Mouse (Mus musculus): ENCODE measurements at regions not wholly inside any gene's neighbourhood (a gene's known extent, or its start where the extent isn't known, plus 50 kb on each side); places are given as distances from the start of the nearest gene placed in this dataset.

GRCm38 (mm10) chr2:167861178-167861520 is 70.7 kb upstream of the Ptpn1 start:
- Histone ChIP-seq H3K27me3 (ENCODE audit: control insufficient read depth, insufficient read depth, low read length) (no peaks in the 10 kb centered on the region), H3K27ac (ENCODE audit: low read depth, low read length) (no peak overlapping the region), H3K9ac (ENCODE audit: low read length) (no peak overlapping the region), H3K4me2 (no peak overlapping the region), H3K4me3 (ENCODE audit: low read depth, low read length) (no peak overlapping the region), H3K9me3 (ENCODE audit: control insufficient read depth, low read length) (no peaks in the 10 kb centered on the region), H3K4me1 (ENCODE audit: control insufficient read depth, insufficient read depth, low read length) (no peaks in the 10 kb centered on the region), H3K36me3 (ENCODE audit: control insufficient read depth, insufficient read depth, low read length) (no peaks in the 10 kb centered on the region)
- ATAC-seq (ENCODE audit: low FRiP score) (no peak), DNase-seq (ENCODE audit: low spot score, missing footprints) (no peak)
- 75% methylated on average over 2 of the region's 2 CpGs for WGBS

DNA sequence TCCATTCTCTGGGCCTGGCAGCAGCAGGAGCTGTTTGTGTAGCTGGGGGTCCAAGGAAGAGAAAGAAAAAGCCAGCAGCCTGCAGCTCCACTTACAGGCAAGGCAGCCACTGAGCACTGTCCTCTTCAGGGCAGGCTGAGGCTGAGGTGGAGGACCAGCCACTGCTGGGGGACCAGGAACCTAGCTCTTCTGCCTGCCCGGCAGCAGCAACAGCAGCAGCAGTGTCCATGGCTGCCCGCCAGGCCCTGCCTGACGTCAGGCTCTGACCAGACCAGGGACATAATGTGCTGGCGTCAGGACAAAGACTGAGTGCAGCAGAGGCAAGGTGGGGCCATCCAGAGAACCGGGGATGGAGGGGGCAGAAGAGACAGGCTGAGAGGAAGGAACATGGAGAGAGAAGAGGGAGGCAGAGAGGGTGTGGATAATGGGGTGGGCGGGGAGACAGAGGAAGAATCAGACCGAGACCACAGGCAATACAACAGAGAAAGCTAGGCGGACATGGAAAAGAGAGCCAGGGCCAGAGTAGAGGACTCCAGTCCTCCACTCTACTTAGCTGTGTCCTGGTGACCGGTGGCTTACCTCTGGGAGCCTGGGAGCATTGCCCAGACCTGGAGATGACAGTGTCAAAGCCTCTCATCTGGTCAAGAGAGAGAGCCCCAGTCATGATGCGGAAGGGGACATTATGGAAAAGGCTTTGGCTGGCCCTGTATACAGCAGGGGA is 71.2 kb upstream of the Ptpn1 start:
- H3K9me3 ChIP-seq (ENCODE audit: control insufficient read depth, low read length): no peaks in the 10 kb centered on the region
- no peaks in the 10 kb centered on the region for H3K27me3 ChIP-seq (ENCODE audit: control insufficient read depth, insufficient read depth, low read length)
- DNase-seq (ENCODE audit: low spot score, missing footprints): no peak
- no peak overlapping the region for H3K27ac ChIP-seq (ENCODE audit: low read depth, low read length)
- no peaks in the 10 kb centered on the region for H3K4me1 ChIP-seq (ENCODE audit: control insufficient read depth, insufficient read depth, low read length)
- no peaks in the 10 kb centered on the region for H3K36me3 ChIP-seq (ENCODE audit: control insufficient read depth, insufficient read depth, low read length)
- H3K4me3 ChIP-seq (ENCODE audit: low read depth, low read length): no peak overlapping the region
- no peak overlapping the region for H3K9ac ChIP-seq (ENCODE audit: low read length)
- WGBS: 50% methylated on average over 10 of the region's 10 CpGs
- no peak overlapping the region for H3K4me2 ChIP-seq
- no peak for ATAC-seq (ENCODE audit: low FRiP score)

DNA sequence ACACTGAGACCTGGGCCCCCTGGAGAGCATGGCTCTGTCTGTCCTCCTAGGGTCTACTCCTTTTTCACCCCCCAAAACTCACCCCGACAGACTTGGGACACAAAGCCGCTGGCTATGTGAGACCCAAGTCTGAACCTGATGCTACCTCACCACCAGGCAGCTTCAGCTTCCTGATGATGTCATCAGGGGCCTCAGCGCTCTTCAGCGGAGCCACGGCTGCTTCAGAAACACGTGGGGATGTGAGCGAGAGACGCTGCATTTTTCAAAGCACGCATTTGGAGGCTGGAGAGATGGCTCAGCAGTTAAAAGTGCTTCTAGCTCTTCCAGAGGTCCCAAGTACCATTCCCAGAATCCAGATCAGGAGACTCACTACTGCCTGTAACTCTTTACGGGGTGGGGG is 72.3 kb upstream of the Ptpn1 start:
- Histone ChIP-seq H3K9me3 (ENCODE audit: control insufficient read depth, low read length) (no peaks in the 10 kb centered on the region), H3K4me3 (ENCODE audit: low read depth, low read length) (no peak overlapping the region), H3K4me2 (no peak overlapping the region), H3K4me1 (ENCODE audit: control insufficient read depth, insufficient read depth, low read length) (no peaks in the 10 kb centered on the region), H3K27ac (ENCODE audit: low read depth, low read length) (no peak overlapping the region), H3K36me3 (ENCODE audit: control insufficient read depth, insufficient read depth, low read length) (no peaks in the 10 kb centered on the region), H3K27me3 (ENCODE audit: control insufficient read depth, insufficient read depth, low read length) (no peaks in the 10 kb centered on the region), H3K9ac (ENCODE audit: low read length) (no peak overlapping the region)
- ATAC-seq (ENCODE audit: low FRiP score): no peak
- 82% methylated on average over 10 of the region's 10 CpGs for WGBS
- no peak for DNase-seq (ENCODE audit: low spot score, missing footprints)

- Histone ChIP-seq H3K27ac (ENCODE audit: low read depth, low read length) (no peak overlapping the region), H3K4me1 (ENCODE audit: control insufficient read depth, insufficient read depth, low read length) (no peaks in the 10 kb centered on the region), H3K9ac (ENCODE audit: low read length) (no peak overlapping the region)
These were observed 73.5 kb upstream of the Ptpn1 start for GRCm38 (mm10) chr2:167858346-167858745.

DNA sequence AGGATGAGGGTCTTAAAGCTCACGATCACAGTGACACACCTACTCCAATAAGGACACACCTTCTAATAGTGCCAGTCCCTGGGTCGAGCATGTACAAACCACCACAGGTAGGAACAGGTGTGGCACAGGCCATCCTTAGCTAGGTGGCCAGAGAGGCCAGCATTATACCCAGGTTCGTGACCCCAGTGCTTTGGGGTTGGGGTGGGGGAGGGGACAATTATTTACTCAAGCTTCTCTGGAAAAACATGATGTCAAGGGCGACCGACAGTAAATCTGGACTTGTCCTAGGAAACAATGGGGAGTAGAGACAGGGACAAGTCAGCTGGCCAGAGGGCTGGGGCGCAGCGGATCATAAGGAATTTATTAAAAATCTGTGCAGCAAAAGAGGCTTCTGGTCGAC is 73.9 kb upstream of the Ptpn1 start:
- H3K36me3 ChIP-seq (ENCODE audit: control insufficient read depth, insufficient read depth, low read length): no peaks in the 10 kb centered on the region
- ATAC-seq (ENCODE audit: low FRiP score): no peak
- DNase-seq (ENCODE audit: low spot score, missing footprints): no peak
- no peak overlapping the region for H3K4me3 ChIP-seq (ENCODE audit: low read depth, low read length)
- no peak overlapping the region for H3K27ac ChIP-seq (ENCODE audit: low read depth, low read length)
- no peaks in the 10 kb centered on the region for H3K9me3 ChIP-seq (ENCODE audit: control insufficient read depth, low read length)
- H3K27me3 ChIP-seq (ENCODE audit: control insufficient read depth, insufficient read depth, low read length): no peaks in the 10 kb centered on the region
- no peaks in the 10 kb centered on the region for H3K4me1 ChIP-seq (ENCODE audit: control insufficient read depth, insufficient read depth, low read length)
- no peak overlapping the region for H3K4me2 ChIP-seq
- 78% methylated on average over 8 of the region's 8 CpGs for WGBS
- no peak overlapping the region for H3K9ac ChIP-seq (ENCODE audit: low read length)

More at GRCm38 (mm10) chr2:167858346-167858745, 73.5 kb upstream of the Ptpn1 start:
- H3K4me2 ChIP-seq: no peak overlapping the region
- no peak overlapping the region for H3K4me3 ChIP-seq (ENCODE audit: low read depth, low read length)
- no peaks in the 10 kb centered on the region for H3K27me3 ChIP-seq (ENCODE audit: control insufficient read depth, insufficient read depth, low read length)
- no peaks in the 10 kb centered on the region for H3K36me3 ChIP-seq (ENCODE audit: control insufficient read depth, insufficient read depth, low read length)
- no peak for ATAC-seq (ENCODE audit: low FRiP score)
- H3K9me3 ChIP-seq (ENCODE audit: control insufficient read depth, low read length): no peaks in the 10 kb centered on the region
- no peak for DNase-seq (ENCODE audit: low spot score, missing footprints)
- 75% methylated on average over 10 of the region's 10 CpGs for WGBS

DNA sequence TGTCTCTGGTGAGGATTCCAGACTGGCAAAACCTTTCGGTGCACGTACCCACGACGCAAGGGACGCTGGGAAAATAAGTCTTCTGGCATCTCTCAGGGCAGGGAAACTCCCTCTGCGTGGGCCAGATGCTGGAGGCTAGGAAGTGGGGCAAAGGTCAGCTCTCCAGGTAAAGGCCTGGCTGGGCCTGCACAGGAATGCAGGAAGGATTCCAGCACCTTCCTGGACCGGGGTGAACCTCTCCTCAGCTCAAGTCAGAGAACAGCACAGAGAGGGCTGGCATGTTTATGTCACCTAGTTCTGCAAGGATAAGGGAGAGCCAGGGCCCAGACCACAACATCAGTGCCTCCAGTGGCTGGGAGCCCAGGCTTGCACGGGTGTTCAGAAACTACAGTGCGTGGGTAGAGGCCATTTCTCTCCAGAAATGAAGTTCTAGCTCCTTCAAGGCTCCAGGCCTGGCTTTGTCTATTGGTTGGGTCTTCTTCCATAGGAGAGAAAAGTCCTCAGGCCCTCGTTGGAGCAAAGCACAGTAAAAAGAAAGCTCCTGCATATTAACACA is 74.9 kb upstream of the Ptpn1 start:
- Histone ChIP-seq H3K27me3 (ENCODE audit: control insufficient read depth, insufficient read depth, low read length) (no peaks in the 10 kb centered on the region), H3K9ac (ENCODE audit: low read length) (no peak overlapping the region), H3K27ac (ENCODE audit: low read depth, low read length) (no peak overlapping the region), H3K36me3 (ENCODE audit: control insufficient read depth, insufficient read depth, low read length) (no peaks in the 10 kb centered on the region), H3K4me3 (ENCODE audit: low read depth, low read length) (no peak overlapping the region), H3K4me2 (no peak overlapping the region), H3K9me3 (ENCODE audit: control insufficient read depth, low read length) (no peaks in the 10 kb centered on the region), H3K4me1 (ENCODE audit: control insufficient read depth, insufficient read depth, low read length) (no peaks in the 10 kb centered on the region)
- ATAC-seq (ENCODE audit: low FRiP score) (no peak), DNase-seq (ENCODE audit: low spot score, missing footprints) (no peak)
- WGBS: 84% methylated on average over 10 of the region's 10 CpGs

GRCm38 (mm10) chr2:167856020-167856419 is 75.8 kb upstream of the Ptpn1 start:
- Histone ChIP-seq H3K9ac (ENCODE audit: low read length) (no peak overlapping the region), H3K27me3 (ENCODE audit: control insufficient read depth, insufficient read depth, low read length) (no peaks in the 10 kb centered on the region), H3K4me3 (ENCODE audit: low read depth, low read length) (no peak overlapping the region), H3K4me2 (no peak overlapping the region), H3K27ac (ENCODE audit: low read depth, low read length) (no peak overlapping the region), H3K9me3 (ENCODE audit: control insufficient read depth, low read length) (no peaks in the 10 kb centered on the region), H3K36me3 (ENCODE audit: control insufficient read depth, insufficient read depth, low read length) (no peaks in the 10 kb centered on the region), H3K4me1 (ENCODE audit: control insufficient read depth, insufficient read depth, low read length) (peaks cover 4% of the 10 kb centered on the region; the same call in 1 of the 2 replicates)
- 54% methylated on average over 3 of the region's 3 CpGs for WGBS
- DNase-seq (ENCODE audit: low spot score, missing footprints): no peak
- ATAC-seq (ENCODE audit: low FRiP score): no peak

DNA sequence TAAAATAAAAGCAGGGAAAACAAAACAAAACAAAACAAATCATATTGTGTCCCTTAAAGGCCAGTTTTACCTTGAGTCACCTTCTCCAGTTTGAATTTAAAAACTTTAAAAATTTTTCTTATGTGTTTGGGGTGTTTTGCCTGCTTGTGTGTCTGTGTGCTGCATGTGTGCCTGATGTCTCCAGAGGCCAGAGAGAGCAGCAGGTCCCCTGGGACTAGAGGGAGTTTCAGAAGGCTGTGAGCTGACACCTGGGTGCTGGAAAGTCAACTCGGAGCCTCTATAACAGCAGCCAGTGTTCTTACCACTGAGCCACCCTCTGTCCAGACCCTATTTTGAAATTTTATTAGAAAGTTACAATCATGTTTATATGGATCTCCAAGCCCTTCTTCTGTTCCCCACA is 77.8 kb upstream of the Ptpn1 start:
- H3K9me3 ChIP-seq (ENCODE audit: control insufficient read depth, low read length): no peaks in the 10 kb centered on the region
- no peaks in the 10 kb centered on the region for H3K27me3 ChIP-seq (ENCODE audit: control insufficient read depth, insufficient read depth, low read length)
- H3K4me1 ChIP-seq (ENCODE audit: control insufficient read depth, insufficient read depth, low read length): peaks cover 4% of the 10 kb centered on the region; the same call in 1 of the 2 replicates
- H3K4me3 ChIP-seq (ENCODE audit: low read depth, low read length): no peak overlapping the region
- 76% methylated on average over 1 of the region's 1 CpGs for WGBS
- H3K9ac ChIP-seq (ENCODE audit: low read length): no peak overlapping the region
- H3K4me2 ChIP-seq: no peak overlapping the region
- no peak overlapping the region for H3K27ac ChIP-seq (ENCODE audit: low read depth, low read length)
- H3K36me3 ChIP-seq (ENCODE audit: control insufficient read depth, insufficient read depth, low read length): no peaks in the 10 kb centered on the region
- DNase-seq (ENCODE audit: low spot score, missing footprints) (no peak), ATAC-seq (ENCODE audit: low FRiP score) (no peak)

- Histone ChIP-seq H3K9me3 (ENCODE audit: control insufficient read depth, low read length) (no peaks in the 10 kb centered on the region), H3K9ac (ENCODE audit: low read length) (no peak overlapping the region), H3K4me2 (no peak overlapping the region), H3K27ac (ENCODE audit: low read depth, low read length) (no peak overlapping the region), H3K36me3 (ENCODE audit: control insufficient read depth, insufficient read depth, low read length) (no peaks in the 10 kb centered on the region), H3K27me3 (ENCODE audit: control insufficient read depth, insufficient read depth, low read length) (no peaks in the 10 kb centered on the region), H3K4me3 (ENCODE audit: low read depth, low read length) (no peak overlapping the region), H3K4me1 (ENCODE audit: control insufficient read depth, insufficient read depth, low read length) (peaks cover 4% of the 10 kb centered on the region; the same call in 1 of the 2 replicates)
- 82% methylated on average over 8 of the region's 8 CpGs for WGBS
- DNase-seq (ENCODE audit: low spot score, missing footprints) (no peak), ATAC-seq (ENCODE audit: low FRiP score) (no peak)
These were observed 78.4 kb upstream of the Ptpn1 start for GRCm38 (mm10) chr2:167853411-167853821.

All from midbrain, embryonic 11.5 days (tissue).